Mouse (Mus musculus) CH12.LX (cell line): ENCODE measurements around the gene Mrpl54.

Source experiments
- CTCF ChIP-seq, 2 experiments: IDR thresholded peaks in 1 of 2; conservative IDR thresholded peaks in 1 of 2; 2 replicates each; pipeline ENCODE4 v1.5.1; 2011 to 2012; ENCODE audit warnings: low read depth in 2 of 2, low read length in 2 of 2, improper control_type of control experiment in 1 of 2, inconsistent platforms in 1 of 2, mild to moderate bottlenecking in 1 of 2, moderate library complexity in 1 of 2
- GABPA ChIP-seq: IDR thresholded peaks from 2 replicates; pipeline ENCODE4 v1.6.1; 2012; ENCODE audit warnings: low read depth, low read length, improper control_type of control experiment, inconsistent platforms; ENCODE audit not compliant: insufficient replicate concordance
- POLR2A ChIP-seq: IDR thresholded peaks from 2 replicates; pipeline ENCODE4 v1.6.1; 2011; ENCODE audit warnings: low read depth, mild to moderate bottlenecking, improper control_type of control experiment, low read length
- SMC3 ChIP-seq: IDR thresholded peaks from 2 replicates; pipeline ENCODE4 v1.6.1; 2011; ENCODE audit warnings: low read depth, low read length, improper control_type of control experiment
- ZMIZ1 ChIP-seq: IDR thresholded peaks from 2 replicates; pipeline ENCODE4 v1.6.1; 2012; ENCODE audit warnings: low read depth, mild to moderate bottlenecking, inconsistent platforms, low read length, improper control_type of control experiment

GRCm38 (mm10) chr10:81289278-81289677 lies 22.5 kb upstream of the Mrpl54 start:
- TF ChIP-seq ZMIZ1 (no peak), SMC3 (peak; percentile 86), POLR2A (no peak), GABPA (no peak), CTCF (conservative IDR thresholded peaks at IDR 0.05 in 1 of 2, IDR thresholded peaks at IDR 0.05 in 1 of 2; ENCODE audit: low read depth in 2 of 2, low read length in 2 of 2) (peak; percentile 42 to 87; a peak in 3 of 4 replicates)
